Mouse (Mus musculus) spleen, adult 2 months (tissue): ENCODE results near the gene Fbxo41. TPM values are rescaled to one million over a fixed set of nuclear protein-coding genes. Genes with fewer than 3 reads are reported as not detected.

Source experiments
- DNase-seq, 2 experiments: peaks; one replicate each; pipeline versions ENCODE4 v3.0.0 to v3.0.0-alpha.2; 2012 to 2021; ENCODE audit warnings: low spot score in 2 of 2, low read depth in 1 of 2
- H3K27ac ChIP-seq: fragments of 200-500 bp; 2 replicates; pipeline ENCODE4 v1.5.1; 2012; ENCODE audit warnings: low read length, inconsistent platforms; ENCODE audit not compliant: insufficient read depth
- H3K27me3 ChIP-seq: fragments of 200-500 bp; 2 replicates; pipeline ENCODE4 v1.6.1; 2012; ENCODE audit warnings: mild to moderate bottlenecking, moderate library complexity, low read length, inconsistent platforms; ENCODE audit not compliant: control insufficient read depth, insufficient read depth
- H3K36me3 ChIP-seq: fragments of 200-500 bp; 2 replicates; pipeline ENCODE4 v1.6.1; 2012; ENCODE audit warnings: mild to moderate bottlenecking, low read length, inconsistent platforms; ENCODE audit not compliant: control insufficient read depth, insufficient read depth
- H3K4me1 ChIP-seq: fragments of 200-500 bp; 2 replicates; pipeline ENCODE4 v1.6.1; 2011; ENCODE audit warnings: inconsistent platforms; ENCODE audit not compliant: control insufficient read depth, insufficient read depth, insufficient read length
- H3K4me3 ChIP-seq: fragments of 200-500 bp; 2 replicates; pipeline ENCODE4 v1.5.1; 2011; ENCODE audit warnings: mild to moderate bottlenecking, inconsistent platforms; ENCODE audit not compliant: insufficient read depth, insufficient read length; ENCODE audit errors: extremely low read depth
- CTCF ChIP-seq: fragments of 200-500 bp; IDR thresholded peaks from 2 replicates; pipeline ENCODE4 v1.5.1; 2011; ENCODE audit warnings: mild to moderate bottlenecking, inconsistent platforms; ENCODE audit not compliant: insufficient read depth, insufficient read length, insufficient replicate concordance; ENCODE audit errors: extremely low read depth
- POLR2A ChIP-seq: fragments of 200-500 bp; IDR thresholded peaks from 2 replicates; pipeline ENCODE4 v1.6.1; 2011; ENCODE audit warnings: low read depth, low read length, inconsistent platforms
- WGBS: fragments of 180-500 bp; shearing (Covaris S2); methylation state at CpG from one replicate; pipeline ENCODE4 v1.1.7; 2018; 5-methylcytosine and 5-hydroxymethylcytosine counted together
- polyA plus RNA-seq: library from polyadenylated mRNA; depleted of rRNA; stranded (reverse); fragments of >200 nt; gene quantifications from 2 replicates; pipeline ENCODE4 v1.2.3, GENCODE M21; 2012

Fbxo41 gene
- polyA plus RNA-seq, 1 experiment, result 0.04 TPM

GRCm38 (mm10) chr6:85483843-85484721 is 18.7 kb downstream of the Fbxo41 start:
- DNase-seq, result no peak
- no peak overlapping the region for H3K4me3 ChIP-seq
- WGBS, result 9% methylated on average over 92 of the region's 92 CpGs
- TF ChIP-seq CTCF (no peak), POLR2A (no peak)
- H3K36me3 ChIP-seq, result no peaks in the 10 kb centered on the region
- no peaks in the 10 kb centered on the region for H3K4me1 ChIP-seq
- H3K27ac ChIP-seq, result no peak overlapping the region
- peaks cover 9% of the 10 kb centered on the region; the same call in 1 of the 2 replicates for H3K27me3 ChIP-seq

- no peak for TF ChIP-seq CTCF
- TF ChIP-seq POLR2A, result no peak
- H3K36me3 ChIP-seq, result no peaks in the 10 kb centered on the region
- no peak overlapping the region for H3K27ac ChIP-seq
- no peak overlapping the region for H3K4me3 ChIP-seq
- no peak for DNase-seq
- no peaks in the 10 kb centered on the region for H3K4me1 ChIP-seq
- WGBS, result 77% methylated on average over 16 of the region's 16 CpGs
- H3K27me3 ChIP-seq, result peaks cover 9% of the 10 kb centered on the region; the same call in 1 of the 2 replicates
Measured at GRCm38 (mm10) chr6:85480685-85481084, 22.1 kb downstream of the Fbxo41 start.

GRCm38 (mm10) chr6:85479979-85480378 is 22.8 kb downstream of the Fbxo41 start:
- WGBS, result 77% methylated on average over 5 of the region's 5 CpGs
- Histone ChIP-seq H3K4me3 (no peak overlapping the region), H3K27me3 (peaks cover 9% of the 10 kb centered on the region; the same call in 1 of the 2 replicates)

DNA sequence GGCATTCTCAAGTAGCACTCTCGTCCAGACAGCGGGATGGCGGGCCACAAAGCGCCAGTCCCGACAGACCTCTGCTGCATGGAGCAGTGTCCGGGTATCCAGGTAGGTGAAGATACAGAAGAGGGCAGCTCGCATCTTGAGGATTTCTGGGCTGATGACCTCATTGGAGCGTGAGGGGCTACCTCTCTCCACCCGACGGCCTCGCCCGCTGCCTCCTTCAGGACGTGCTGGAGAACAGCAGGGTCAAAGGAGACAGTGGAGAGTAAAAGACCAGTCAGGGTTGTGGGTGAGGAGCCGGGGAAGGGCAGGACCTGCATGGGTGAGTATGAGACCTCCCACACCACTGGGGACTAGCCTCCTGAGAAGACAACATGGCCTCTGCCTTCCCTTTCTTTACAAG is 24.4 kb downstream of the Fbxo41 start:
- Histone ChIP-seq H3K27ac (no peak overlapping the region), H3K27me3 (no peaks in the 10 kb centered on the region; the same call in 1 of the 2 replicates), H3K4me1 (no peaks in the 10 kb centered on the region), H3K4me3 (no peak overlapping the region), H3K36me3 (no peaks in the 10 kb centered on the region)
- 47% methylated on average over 14 of the region's 14 CpGs for WGBS
- DNase-seq, result no peak
- TF ChIP-seq POLR2A (no peak), CTCF (no peak)

More at GRCm38 (mm10) chr6:85479979-85480378, 22.8 kb downstream of the Fbxo41 start:
- TF ChIP-seq POLR2A (no peak), CTCF (no peak)
- DNase-seq, result no peak
- no peaks in the 10 kb centered on the region for H3K36me3 ChIP-seq
- no peak overlapping the region for H3K27ac ChIP-seq
- H3K4me1 ChIP-seq, result no peaks in the 10 kb centered on the region

DNA sequence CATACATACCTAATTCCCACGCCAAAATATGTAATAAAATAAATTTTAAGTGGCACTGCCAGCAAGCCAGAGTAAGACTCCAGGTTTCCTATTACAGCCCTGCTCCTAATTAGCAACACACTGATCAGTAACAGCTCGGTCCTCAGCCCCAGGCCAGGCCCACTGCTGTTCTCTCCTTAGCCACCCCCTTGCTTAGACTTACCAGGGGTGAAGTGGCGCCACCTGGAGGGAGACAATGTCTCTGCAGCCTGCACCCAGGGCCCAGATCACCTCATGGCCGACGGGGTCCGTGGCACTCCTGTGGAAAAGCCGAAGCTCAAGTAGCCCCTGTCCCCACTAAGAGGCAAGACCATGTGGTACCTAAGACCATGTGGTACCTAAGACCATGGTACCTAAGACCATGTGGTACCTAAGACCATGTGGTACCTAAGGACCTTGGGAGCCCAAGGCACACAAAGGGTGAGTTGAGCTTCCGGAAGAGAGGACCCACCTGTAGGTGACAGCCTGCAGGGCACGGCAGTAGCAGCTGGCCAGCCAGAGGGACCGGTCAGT is 25.4 kb downstream of the Fbxo41 start:
- H3K4me3 ChIP-seq, result no peak overlapping the region
- no peaks in the 10 kb centered on the region for H3K27me3 ChIP-seq
- H3K36me3 ChIP-seq, result no peaks in the 10 kb centered on the region
- TF ChIP-seq POLR2A (no peak), CTCF (peak; percentile 27; the same call in 1 of the 2 replicates)
- no peak overlapping the region for H3K27ac ChIP-seq
- DNase-seq, result no peak
- no peaks in the 10 kb centered on the region for H3K4me1 ChIP-seq
- WGBS, result 49% methylated on average over 10 of the region's 10 CpGs

GRCm38 (mm10) chr6:85475581-85475980 is 27.2 kb downstream of the Fbxo41 start:
- no peak overlapping the region for H3K4me3 ChIP-seq
- H3K36me3 ChIP-seq, result no peaks in the 10 kb centered on the region
- DNase-seq, result no peak
- TF ChIP-seq CTCF, result no peak
- TF ChIP-seq POLR2A, result no peak
- no peaks in the 10 kb centered on the region for H3K4me1 ChIP-seq
- no peak overlapping the region for H3K27ac ChIP-seq
- no peaks in the 10 kb centered on the region for H3K27me3 ChIP-seq
- 86% methylated on average over 3 of the region's 3 CpGs for WGBS
